ENCODE assay signal across 27 mouse cellular contexts in genomic region chr13:83132671-83133638, GRCm38 (mm10).
A peak's percentile ranks its signal among the peaks of the same experiment; 100 is the strongest.
DNase-seq lines count a peak whose midpoint lies in the region; ATAC-seq and TF ChIP-seq lines count a peak whose summit lies in the region.
"Had no signal": no experiment of that assay in that cellular context is flagged by ENCODE, and none has a peak within 500 bp of the region (broad histone marks: within the 10 kb centered on the region; RNA-seq: fewer than 3 reads in every experiment).

No protein-coding gene starts in this region.

- TF ChIP-seq CTCF in left cerebral cortex, adult 2 months (IDR thresholded peaks at IDR 0.05): no peak
- no peak for TF ChIP-seq CTCF in intestine, postnatal 0 days (IDR thresholded peaks at IDR 0.05; ENCODE audit: low read depth)

- H3K9ac ChIP-seq in forebrain, embryonic 13.5 days: no peak overlapping the region
- no peak overlapping the region for H3K9ac ChIP-seq in forebrain, embryonic 14.5 days (ENCODE audit: low read length)
- H3K9ac ChIP-seq in embryonic facial prominence, embryonic 12.5 days: no peak overlapping the region
- H3K9ac ChIP-seq in limb, embryonic 14.5 days (ENCODE audit: low read depth, low read length, severe bottlenecking): no peak overlapping the region
- H3K9ac ChIP-seq in intestine, postnatal 0 days (ENCODE audit: low read depth, low read length): no peak overlapping the region
- H3K9ac ChIP-seq: hindbrain, embryonic 15.5 days; liver, embryonic 15.5 days; lung, embryonic 15.5 days; neural tube, embryonic 12.5 days; stomach, embryonic 15.5 days had no signal

- WGBS in forebrain, embryonic 13.5 days: 65% methylated on average over 7 of the region's 7 CpGs
- 73% methylated on average over 7 of the region's 7 CpGs for WGBS in forebrain, embryonic 14.5 days
- WGBS in embryonic facial prominence, embryonic 12.5 days: 50% methylated on average over 7 of the region's 7 CpGs
- 29% methylated on average over 7 of the region's 7 CpGs for WGBS in limb, embryonic 14.5 days
- 83% methylated on average over 7 of the region's 7 CpGs for WGBS in intestine, postnatal 0 days

- H3K27me3 ChIP-seq in forebrain, embryonic 13.5 days: no peaks in the 10 kb centered on the region
- no peaks in the 10 kb centered on the region for H3K27me3 ChIP-seq in forebrain, embryonic 14.5 days (replicated peaks; ENCODE audit: control insufficient read depth, insufficient read depth, low read length)
- no peaks in the 10 kb centered on the region for H3K27me3 ChIP-seq in embryonic facial prominence, embryonic 12.5 days
- no peaks in the 10 kb centered on the region for H3K27me3 ChIP-seq in limb, embryonic 14.5 days (ENCODE audit: control insufficient read depth, insufficient read depth, low read length)
- no peaks in the 10 kb centered on the region for H3K27me3 ChIP-seq in intestine, postnatal 0 days (replicated peaks; ENCODE audit: control insufficient read depth, insufficient read depth, low read length)
- H3K27me3 ChIP-seq: hindbrain, embryonic 15.5 days; liver, embryonic 15.5 days; lung, embryonic 15.5 days; megakaryocyte, embryonic 14.5 days; neural tube, embryonic 12.5 days; stomach, embryonic 15.5 days had no signal

- ATAC-seq in forebrain, embryonic 13.5 days: peak; percentile 19; the same call in 1 of the 2 replicates
- no peak for ATAC-seq in forebrain, embryonic 14.5 days
- ATAC-seq in embryonic facial prominence, embryonic 12.5 days (ENCODE audit: insufficient number of reproducible peaks, insufficient read depth, low FRiP score, low TSS enrichment): no peak
- no peak for ATAC-seq in limb, embryonic 14.5 days (ENCODE audit: low FRiP score, low read depth)
- ATAC-seq in intestine, postnatal 0 days: no peak

- H3K27ac ChIP-seq in forebrain, embryonic 13.5 days: no peak overlapping the region
- no peak overlapping the region for H3K27ac ChIP-seq in forebrain, embryonic 14.5 days (ENCODE audit: low read depth, low read length)
- peak overlapping the region; percentile 59 for H3K27ac ChIP-seq in left cerebral cortex, adult 2 months
- H3K27ac ChIP-seq in embryonic facial prominence, embryonic 12.5 days: 0 out of 2 replicates have a peak overlapping the region, but pooled peaks have one; percentile 6
- no peak overlapping the region for H3K27ac ChIP-seq in limb, embryonic 14.5 days (replicated peaks; ENCODE audit: low read depth, low read length)
- no peak overlapping the region for H3K27ac ChIP-seq in intestine, postnatal 0 days (ENCODE audit: low read depth, low read length)
- H3K27ac ChIP-seq: hindbrain, embryonic 15.5 days; liver, embryonic 15.5 days; lung, embryonic 15.5 days; neural tube, embryonic 12.5 days; stomach, embryonic 15.5 days had no signal

- no peak for DNase-seq in forebrain, embryonic 14.5 days (ENCODE audit: low spot score)
- DNase-seq in left cerebral cortex, adult 2 months (ENCODE audit: extremely low spot score in 1 of 2, low spot score in 2 of 2): no peak
- no peak for DNase-seq in left cerebral cortex, adult 9 months (ENCODE audit: low spot score in 2 of 2)
- DNase-seq in limb, embryonic 14.5 days (ENCODE audit: low spot score): peak; percentile 20
- DNase-seq: adrenal gland, postnatal 10 days; cerebellum, adult 11-12 months; cerebellum, postnatal 10 days; gastrocnemius, postnatal 10 days; heart, adult 11 months; kidney, adult 8-10 months; kidney, postnatal 14 days; layer of hippocampus, postnatal 36 days; liver; lung, postnatal 36 days; midbrain, embryonic 14.5 days; right cerebral cortex, postnatal 4 days; thymus, postnatal 36 days had no signal

- no peaks in the 10 kb centered on the region for H3K36me3 ChIP-seq in forebrain, embryonic 13.5 days (ENCODE audit: poor library complexity, severe bottlenecking)
- no peaks in the 10 kb centered on the region for H3K36me3 ChIP-seq in forebrain, embryonic 14.5 days (ENCODE audit: control insufficient read depth, insufficient read depth, low read length)
- no peaks in the 10 kb centered on the region for H3K36me3 ChIP-seq in embryonic facial prominence, embryonic 12.5 days
- H3K36me3 ChIP-seq in limb, embryonic 14.5 days (ENCODE audit: control insufficient read depth, insufficient read depth, low read length): no peaks in the 10 kb centered on the region
- no peaks in the 10 kb centered on the region for H3K36me3 ChIP-seq in intestine, postnatal 0 days (ENCODE audit: control insufficient read depth, insufficient read depth)
- H3K36me3 ChIP-seq: hindbrain, embryonic 15.5 days; liver, embryonic 15.5 days; lung, embryonic 15.5 days; neural tube, embryonic 12.5 days; stomach, embryonic 15.5 days had no signal

- no peak overlapping the region for H3K4me3 ChIP-seq in forebrain, embryonic 13.5 days
- no peak overlapping the region for H3K4me3 ChIP-seq in forebrain, embryonic 14.5 days (ENCODE audit: low read depth, low read length)
- no peak overlapping the region for H3K4me3 ChIP-seq in left cerebral cortex, adult 2 months
- H3K4me3 ChIP-seq in embryonic facial prominence, embryonic 12.5 days: no peak overlapping the region
- no peak overlapping the region for H3K4me3 ChIP-seq in limb, embryonic 14.5 days (replicated peaks; ENCODE audit: low read length)
- H3K4me3 ChIP-seq in intestine, postnatal 0 days (ENCODE audit: low read depth, low read length): no peak overlapping the region
- H3K4me3 ChIP-seq: hindbrain, embryonic 15.5 days; liver, embryonic 15.5 days; lung, embryonic 15.5 days; megakaryocyte, embryonic 14.5 days; neural tube, embryonic 12.5 days; stomach, embryonic 15.5 days had no signal

- H3K9me3 ChIP-seq in forebrain, embryonic 13.5 days (replicated peaks): no peaks in the 10 kb centered on the region
- no peaks in the 10 kb centered on the region for H3K9me3 ChIP-seq in forebrain, embryonic 14.5 days (replicated peaks; ENCODE audit: control insufficient read depth, low read length)
- no peaks in the 10 kb centered on the region for H3K9me3 ChIP-seq in embryonic facial prominence, embryonic 12.5 days
- no peaks in the 10 kb centered on the region for H3K9me3 ChIP-seq in limb, embryonic 14.5 days (ENCODE audit: control insufficient read depth, low read length)
- H3K9me3 ChIP-seq in intestine, postnatal 0 days (ENCODE audit: control insufficient read depth): no peaks in the 10 kb centered on the region
- H3K9me3 ChIP-seq: hindbrain, embryonic 15.5 days; liver, embryonic 15.5 days; lung, embryonic 15.5 days; megakaryocyte, embryonic 14.5 days; neural tube, embryonic 12.5 days; stomach, embryonic 15.5 days had no signal

- no peak for TF ChIP-seq POLR2A in limb, embryonic 14.5 days (IDR thresholded peaks at IDR 0.05; ENCODE audit: borderline replicate concordance, extremely low read depth, insufficient read depth, insufficient read length)

- intact Hi-C loops in left cerebral cortex, adult 2 months (cut with DNase I): no loop called here

- H3K4me2 ChIP-seq in forebrain, embryonic 13.5 days: no peak overlapping the region
- no peak overlapping the region for H3K4me2 ChIP-seq in forebrain, embryonic 14.5 days (ENCODE audit: low read length)
- no peak overlapping the region for H3K4me2 ChIP-seq in embryonic facial prominence, embryonic 12.5 days (replicated peaks)
- H3K4me2 ChIP-seq in limb, embryonic 14.5 days (replicated peaks; ENCODE audit: low read depth, low read length, severe bottlenecking): no peak overlapping the region
- H3K4me2 ChIP-seq in intestine, postnatal 0 days (replicated peaks; ENCODE audit: low read depth): no peak overlapping the region
- H3K4me2 ChIP-seq: heart, embryonic 11.5 days; hindbrain, embryonic 15.5 days; liver, embryonic 15.5 days; lung, embryonic 15.5 days; neural tube, embryonic 12.5 days; stomach, embryonic 15.5 days had no signal

- H3K4me1 ChIP-seq in forebrain, embryonic 13.5 days: peaks cover 7% of the 10 kb centered on the region
- H3K4me1 ChIP-seq in forebrain, embryonic 14.5 days (ENCODE audit: control insufficient read depth, insufficient read depth, low read length): 0 out of 2 replicates have a peak, but pooled peaks cover 4% of the 10 kb centered on the region
- peaks cover 9% of the 10 kb centered on the region; the same call in 1 of the 2 replicates for H3K4me1 ChIP-seq in embryonic facial prominence, embryonic 12.5 days
- peaks cover 10% of the 10 kb centered on the region; the same call in 1 of the 2 replicates for H3K4me1 ChIP-seq in limb, embryonic 14.5 days (ENCODE audit: control insufficient read depth, insufficient read depth, low read length)
- no peaks in the 10 kb centered on the region for H3K4me1 ChIP-seq in intestine, postnatal 0 days (replicated peaks; ENCODE audit: control insufficient read depth, insufficient read depth, low read length)
- H3K4me1 ChIP-seq: liver, embryonic 15.5 days; lung, embryonic 15.5 days; stomach, embryonic 15.5 days had no signal

Comparison
In these comparisons a context has a peak if more than half of its experiments do, and no peak if none do; other contexts are left out.
1. H3K27ac ChIP-seq: peak in left cerebral cortex, adult 2 months (single experiment) and embryonic facial prominence, embryonic 12.5 days (single experiment); none in forebrain, embryonic 13.5 days (single experiment), forebrain, embryonic 14.5 days (single experiment), limb, embryonic 14.5 days (single experiment) and intestine, postnatal 0 days (single experiment).